Mouse (Mus musculus) midbrain, embryonic 11.5 days (tissue): Measurements from ENCODE around the gene Rnf40. TPM values are rescaled to one million over a fixed set of nuclear protein-coding genes. Genes with fewer than 3 reads are reported as not detected.

Experiments
- ATAC-seq: fragments of 200-750 bp; cut with Nextera tagmentation; 2 replicates; pipeline ENCODE4 v1.8.0; 2017; ENCODE audit warnings: moderate TSS enrichment, moderate library complexity; ENCODE audit not compliant: low FRiP score
- DNase-seq: peaks from one replicate; pipeline ENCODE4 v3.0.0; 2015; ENCODE audit warnings: low spot score; ENCODE audit errors: missing footprints
- H3K27ac ChIP-seq: fragments of 300-500 bp; sonication (generic); 2 replicates; pipeline ENCODE4 v1.5.1; 2014; ENCODE audit warnings: low read depth, low read length
- H3K27me3 ChIP-seq: fragments of 300-500 bp; sonication (generic); 2 replicates; pipeline ENCODE4 v1.6.1; 2014; ENCODE audit warnings: mild to moderate bottlenecking, low read length, moderate library complexity, mixed read lengths; ENCODE audit not compliant: control insufficient read depth, insufficient read depth
- H3K36me3 ChIP-seq: fragments of 300-500 bp; sonication (generic); 2 replicates; pipeline ENCODE4 v1.6.1; 2014; ENCODE audit warnings: mild to moderate bottlenecking, low read length, moderate library complexity, mixed read lengths; ENCODE audit not compliant: control insufficient read depth, insufficient read depth
- H3K4me1 ChIP-seq: fragments of 300-500 bp; sonication (generic); 2 replicates; pipeline ENCODE4 v1.6.1; 2014; ENCODE audit warnings: low read length; ENCODE audit not compliant: control insufficient read depth, insufficient read depth
- H3K4me2 ChIP-seq: fragments of 300-500 bp; sonication (generic); 2 replicates; pipeline ENCODE4 v1.6.1; 2014; ENCODE audit warnings: mild to moderate bottlenecking, moderate library complexity
- H3K4me3 ChIP-seq: fragments of 300-500 bp; sonication (generic); 2 replicates; pipeline ENCODE4 v1.5.1; 2014; ENCODE audit warnings: low read depth, low read length
- H3K9ac ChIP-seq: fragments of 300-500 bp; sonication (generic); 2 replicates; pipeline ENCODE4 v1.6.1; 2014; ENCODE audit warnings: low read length
- H3K9me3 ChIP-seq: fragments of 300-500 bp; sonication (generic); 2 replicates; pipeline ENCODE4 v1.6.1; 2016; ENCODE audit warnings: low read length; ENCODE audit not compliant: control insufficient read depth
- WGBS: fragments of 180-500 bp; shearing (Covaris S2); extraction: QIAGEN DNeasy Blood & Tissue Kit; methylation state at CpG from one replicate; pipeline ENCODE4 v1.1.7; 2014; 5-methylcytosine and 5-hydroxymethylcytosine counted together
- polyA plus RNA-seq: library from polyadenylated mRNA; unstranded; fragments of >200 nt; fragmentation: Nextera tagmentation; extraction: Ambion mirVana; gene quantifications from 2 replicates; pipeline ENCODE4 v1.2.1, GENCODE M21; 2014

The Rnf40 gene
- 36.5 and 39.2 TPM in 2 replicates for polyA plus RNA-seq

- peak; percentile 98 for ATAC-seq
- H3K27me3 ChIP-seq = no peaks in the 10 kb centered on the region
- WGBS = under 1% methylated on average over 50 of the region's 50 CpGs
Measured at GRCm38 (mm10) chr7:127588011-127588871, at the start of gene Rnf40, which contains the start of gene Ccdc189. Gene Rnf40, plus strand, starts transcription at chr7:127588767. Gene Ccdc189, minus strand, starts transcription at chr7:127588595.

GRCm38 (mm10) chr7:127541671-127542070 lies 46.9 kb upstream of the Rnf40 start:
- Histone ChIP-seq H3K9me3 (no peaks in the 10 kb centered on the region), H3K4me3 (no peak overlapping the region), H3K36me3 (peaks cover 66% of the 10 kb centered on the region), H3K27me3 (no peaks in the 10 kb centered on the region), H3K9ac (no peak overlapping the region), H3K4me2 (no peak overlapping the region), H3K4me1 (no peaks in the 10 kb centered on the region), H3K27ac (no peak overlapping the region)
- DNase-seq = no peak
- WGBS = 99% methylated on average over 3 of the region's 3 CpGs
- no peak for ATAC-seq

More at GRCm38 (mm10) chr7:127588011-127588871, at the start of gene Rnf40, which contains the start of gene Ccdc189:
- H3K9ac ChIP-seq = peak within 1 kb of the TSS; percentile 81
- H3K27ac ChIP-seq = peak within 1 kb of the TSS; percentile 65
- peak within 1 kb of the TSS; percentile 88 for H3K4me2 ChIP-seq
- no peaks in the 10 kb centered on the region for H3K9me3 ChIP-seq
- DNase-seq = peak; percentile 98
- peaks cover 19% of the 10 kb centered on the region for H3K36me3 ChIP-seq
- H3K4me1 ChIP-seq = peaks cover 13% of the 10 kb centered on the region
- peak within 1 kb of the TSS; percentile 82 for H3K4me3 ChIP-seq

DNA sequence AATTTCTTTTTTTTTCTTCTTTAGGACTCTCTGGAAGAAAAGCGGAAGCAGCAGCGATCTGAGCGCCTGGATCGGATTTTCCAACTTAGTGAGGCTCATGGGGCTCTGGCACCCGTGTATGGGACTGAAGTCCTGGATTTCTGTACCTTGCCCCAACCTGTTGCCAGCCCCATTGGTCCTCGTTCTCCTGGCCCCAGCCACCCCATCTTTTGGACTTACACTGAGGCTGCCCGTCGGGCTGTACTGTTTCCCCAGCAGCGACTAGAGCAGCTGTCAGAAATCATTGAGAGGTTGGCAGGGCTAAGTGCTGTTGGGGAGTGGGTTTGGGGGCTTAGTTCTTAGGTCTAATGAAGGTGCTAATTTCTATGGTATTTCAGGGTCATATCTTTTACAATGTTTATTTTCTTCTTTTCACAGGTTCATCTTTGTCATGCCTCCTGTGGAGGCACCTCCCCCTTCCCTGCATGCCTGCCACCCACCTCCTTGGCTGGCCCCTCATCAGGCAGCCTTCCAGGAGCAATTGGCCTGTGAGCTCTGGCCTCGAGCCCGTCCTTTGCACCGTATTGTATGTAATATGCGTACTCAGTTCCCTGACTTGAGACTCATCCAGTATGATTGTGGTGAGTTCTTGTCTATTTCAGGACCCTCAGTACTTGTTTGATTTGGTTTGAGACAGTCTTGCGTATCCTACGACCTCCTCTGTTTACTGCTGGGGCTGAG lies 39.3 kb upstream of the Rnf40 start:
- Histone ChIP-seq H3K4me1 (no peaks in the 10 kb centered on the region), H3K27me3 (no peaks in the 10 kb centered on the region), H3K9ac (no peak overlapping the region), H3K4me2 (no peak overlapping the region), H3K9me3 (no peaks in the 10 kb centered on the region), H3K36me3 (peaks cover 33% of the 10 kb centered on the region), H3K4me3 (no peak overlapping the region), H3K27ac (no peak overlapping the region)
- DNase-seq (no peak), ATAC-seq (no peak)
- WGBS = 91% methylated on average over 15 of the region's 15 CpGs

DNA sequence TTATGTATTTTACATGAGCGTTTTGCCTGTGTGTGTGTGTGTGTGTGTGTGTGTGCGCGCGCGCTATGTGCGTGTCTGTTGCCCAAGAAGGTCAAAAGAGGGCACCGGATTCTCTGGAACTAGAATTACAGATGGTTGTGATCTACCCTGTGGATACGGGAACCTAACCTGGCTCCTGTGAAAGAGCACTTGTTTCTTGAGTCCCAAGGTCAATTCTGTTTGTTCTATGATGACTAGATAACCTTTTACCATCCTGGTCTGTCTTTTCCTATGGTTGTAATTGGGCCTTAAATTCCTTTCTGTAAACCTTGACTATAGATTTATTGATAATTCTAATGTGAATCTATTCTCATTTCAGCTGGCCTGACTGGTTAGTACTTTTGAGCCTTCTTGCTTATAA lies 37.0 kb upstream of the Rnf40 start:
- no peak overlapping the region for H3K4me3 ChIP-seq
- peaks cover 34% of the 10 kb centered on the region for H3K36me3 ChIP-seq
- H3K4me2 ChIP-seq = no peak overlapping the region
- DNase-seq = no peak
- H3K9me3 ChIP-seq = no peaks in the 10 kb centered on the region
- H3K4me1 ChIP-seq = no peaks in the 10 kb centered on the region
- 94% methylated on average over 8 of the region's 8 CpGs for WGBS
- ATAC-seq = no peak
- no peaks in the 10 kb centered on the region for H3K27me3 ChIP-seq
- no peak overlapping the region for H3K9ac ChIP-seq
- H3K27ac ChIP-seq = no peak overlapping the region

DNA sequence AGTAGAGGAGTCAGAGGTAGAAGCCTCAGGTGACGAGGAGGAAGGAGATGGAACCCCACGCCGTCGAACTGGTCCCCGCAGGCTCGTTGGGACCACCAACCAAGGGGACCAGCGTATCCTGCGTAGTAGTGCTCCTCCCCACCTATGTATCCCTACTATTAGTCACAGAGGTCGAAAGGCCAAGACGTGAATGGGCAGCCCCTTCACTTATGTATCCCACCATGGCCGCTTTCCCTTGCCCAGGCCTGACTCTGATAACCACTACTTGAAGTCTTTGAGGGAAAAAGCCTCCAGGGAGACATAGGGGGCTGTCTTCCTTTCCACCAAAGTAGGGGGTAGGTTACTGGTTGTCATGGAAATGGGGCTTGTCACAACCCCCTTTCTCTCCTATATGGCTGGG lies 28.0 kb upstream of the Rnf40 start:
- no peaks in the 10 kb centered on the region for H3K4me1 ChIP-seq
- H3K9me3 ChIP-seq = no peaks in the 10 kb centered on the region
- no peak overlapping the region for H3K9ac ChIP-seq
- H3K36me3 ChIP-seq = peaks cover 31% of the 10 kb centered on the region
- no peaks in the 10 kb centered on the region for H3K27me3 ChIP-seq
- DNase-seq (peak; percentile 76), ATAC-seq (no peak)
- 92% methylated on average over 11 of the region's 11 CpGs for WGBS
- no peak overlapping the region for H3K4me3 ChIP-seq
- H3K4me2 ChIP-seq = no peak overlapping the region
- no peak overlapping the region for H3K27ac ChIP-seq

GRCm38 (mm10) chr7:127561340-127561858 lies 27.2 kb upstream of the Rnf40 start, which contains the start of gene Tmem265:
Gene Tmem265, plus strand, starts transcription at chr7:127561390.
- Histone ChIP-seq H3K9ac (no peak within 1 kb of the TSS), H3K4me2 (no peak within 1 kb of the TSS), H3K27me3 (no peaks in the 10 kb centered on the region), H3K9me3 (no peaks in the 10 kb centered on the region), H3K27ac (no peak within 1 kb of the TSS), H3K36me3 (peaks cover 30% of the 10 kb centered on the region), H3K4me3 (no peak within 1 kb of the TSS), H3K4me1 (no peaks in the 10 kb centered on the region)
- DNase-seq = no peak
- ATAC-seq = no peak
- 91% methylated on average over 5 of the region's 5 CpGs for WGBS

DNA sequence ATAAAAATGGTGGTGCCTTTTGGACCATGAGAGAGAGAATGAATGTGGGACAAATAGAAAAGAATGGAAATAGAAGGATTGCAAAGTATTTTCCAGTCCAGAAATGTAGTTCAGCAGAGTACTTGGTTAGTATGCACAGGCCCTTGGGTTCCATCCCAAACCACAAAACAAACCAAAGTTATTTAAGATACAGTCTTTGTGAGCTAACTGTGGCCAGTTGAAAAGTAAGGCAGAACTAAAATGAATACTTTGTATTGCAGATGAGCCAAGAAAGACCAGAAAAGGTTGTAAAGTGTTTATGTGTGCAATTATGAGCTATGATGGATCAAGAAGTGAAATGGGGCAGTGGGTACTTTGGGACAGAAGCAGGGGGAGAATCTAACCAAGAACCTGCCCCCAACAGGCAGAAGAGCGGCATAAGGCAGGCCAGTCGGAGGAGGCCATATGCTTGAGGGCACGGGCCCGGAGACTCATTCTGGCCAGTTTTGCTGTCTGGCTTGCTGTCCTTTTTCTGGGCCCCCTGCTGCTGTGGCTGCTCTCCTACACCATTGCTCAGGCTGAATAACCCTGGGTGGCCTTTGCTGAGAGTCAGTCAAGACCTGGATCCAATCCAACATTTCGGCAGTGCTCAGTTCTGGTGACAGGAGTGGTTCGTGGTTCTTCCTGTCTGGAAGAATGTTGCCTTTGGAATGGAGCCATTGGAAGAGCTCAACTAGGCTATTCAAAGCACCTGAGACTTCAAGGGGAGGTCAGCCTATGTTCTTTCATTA lies 24.0 kb upstream of the Rnf40 start:
- 93% methylated on average over 6 of the region's 6 CpGs for WGBS
- no peak for DNase-seq

DNA sequence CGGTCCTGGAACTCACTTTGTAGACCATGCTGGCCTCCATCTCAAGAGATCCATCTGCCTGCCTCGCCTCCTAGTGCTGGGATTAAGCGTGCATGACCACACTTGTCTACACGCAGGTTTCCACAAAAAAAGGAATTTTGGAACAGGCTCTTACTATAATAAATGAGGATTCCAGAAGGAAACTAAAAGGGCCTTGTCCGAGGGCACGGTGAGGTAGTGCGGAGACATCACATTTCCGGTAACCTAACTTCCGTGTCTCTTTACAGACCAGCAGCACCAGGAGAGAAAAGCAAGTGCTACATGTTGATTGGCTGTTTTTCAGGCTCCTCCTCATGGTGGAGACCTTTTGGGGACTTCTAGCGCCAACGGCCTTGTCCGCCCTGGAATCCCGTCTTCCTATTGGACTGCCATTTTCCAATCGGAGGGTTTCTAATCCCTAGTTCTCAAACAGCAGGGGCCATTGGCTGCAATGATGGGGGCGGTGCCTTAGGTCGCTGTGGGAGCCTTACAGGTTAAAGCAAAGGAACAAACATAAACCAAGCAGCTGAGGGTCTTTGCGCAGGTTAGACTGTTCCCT lies 15.6 kb upstream of the Rnf40 start, which contains the start of gene Phkg2:
Gene Phkg2, plus strand, starts transcription at position 446 of the 577 bp plus-strand sequence.
- DNase-seq = peak; percentile 95
- H3K9ac ChIP-seq = peak within 1 kb of the TSS; percentile 88
- H3K4me2 ChIP-seq = peak within 1 kb of the TSS; percentile 95
- peaks cover 14% of the 10 kb centered on the region for H3K4me1 ChIP-seq
- ATAC-seq = peak; percentile 98
- no peaks in the 10 kb centered on the region for H3K9me3 ChIP-seq
- peak within 1 kb of the TSS; percentile 61 for H3K27ac ChIP-seq
- H3K36me3 ChIP-seq = peaks cover 4% of the 10 kb centered on the region; the same call in 1 of the 2 replicates
- under 1% methylated on average over 17 of the region's 17 CpGs for WGBS
- peak within 1 kb of the TSS; percentile 78 for H3K4me3 ChIP-seq
- no peaks in the 10 kb centered on the region for H3K27me3 ChIP-seq

More for the DNA sequence above, 24.0 kb upstream of the Rnf40 start:
- Histone ChIP-seq H3K4me3 (no peak overlapping the region), H3K4me1 (no peaks in the 10 kb centered on the region), H3K36me3 (peaks cover 14% of the 10 kb centered on the region), H3K9ac (no peak overlapping the region), H3K27ac (no peak overlapping the region), H3K4me2 (no peak overlapping the region), H3K27me3 (no peaks in the 10 kb centered on the region), H3K9me3 (no peaks in the 10 kb centered on the region)
- no peak for ATAC-seq
